Mouse (Mus musculus): ENCODE data around the gene Mat2a.

The Mat2a gene

GRCm38 (mm10) chr6:72383142-72383820 lies 56.1 kb downstream of the Mat2a start:
- DNase-seq (ENCODE audit: low spot score in 2 of 2) = no peak
